Mouse (Mus musculus): ENCODE data around the gene Tppp2. TPM values are rescaled to one million over a fixed set of nuclear protein-coding genes. Genes with fewer than 3 reads are reported as not detected.

Gene Tppp2
- polyA plus RNA-seq, 1 experiment, result not detected

GRCm38 (mm10) chr14:51893094-51893794 is 25.0 kb upstream of the Tppp2 start:
- no peak for TF ChIP-seq POLR2A (IDR thresholded peaks at IDR 0.05; ENCODE audit: borderline replicate concordance, extremely low read depth, insufficient read depth, insufficient read length, poor library complexity, severe bottlenecking)
- no peak for DNase-seq (ENCODE audit: low read depth)

DNA sequence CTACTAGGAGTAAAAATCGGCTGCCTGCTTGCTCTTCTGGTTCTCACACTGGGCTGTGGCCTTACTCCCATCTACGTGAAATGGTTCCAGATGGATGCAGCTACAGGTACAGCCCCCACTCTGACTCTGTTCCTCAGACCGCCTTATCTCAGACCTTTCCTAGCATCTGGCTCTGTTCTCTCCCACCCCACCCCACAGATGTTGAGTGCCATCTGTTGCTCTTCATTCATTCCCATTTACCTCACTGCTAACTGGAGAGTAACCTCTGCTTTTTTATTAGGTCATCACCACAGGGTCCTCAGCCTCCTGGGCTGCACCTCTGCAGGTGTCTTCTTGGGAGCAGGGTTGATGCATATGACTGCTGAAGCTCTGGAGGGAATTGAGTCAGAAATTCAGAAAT is 24.4 kb upstream of the Tppp2 start:
- TF ChIP-seq CTCF (IDR thresholded peaks at IDR 0.05; ENCODE audit: borderline replicate concordance, extremely low read depth, insufficient read depth, insufficient read length), result no peak
- TF ChIP-seq POLR2A (IDR thresholded peaks at IDR 0.05; ENCODE audit: borderline replicate concordance, extremely low read depth, insufficient read depth, insufficient read length, poor library complexity, severe bottlenecking), result no peak
- DNase-seq (ENCODE audit: low read depth), result no peak

- TF ChIP-seq CTCF (IDR thresholded peaks at IDR 0.05; ENCODE audit: borderline replicate concordance, extremely low read depth, insufficient read depth, insufficient read length), result no peak
- no peak for TF ChIP-seq POLR2A (IDR thresholded peaks at IDR 0.05; ENCODE audit: borderline replicate concordance, extremely low read depth, insufficient read depth, insufficient read length, poor library complexity, severe bottlenecking)
- no peak for DNase-seq (ENCODE audit: low read depth)
These were observed 23.2 kb upstream of the Tppp2 start for GRCm38 (mm10) chr14:51895071-51895470.

DNA sequence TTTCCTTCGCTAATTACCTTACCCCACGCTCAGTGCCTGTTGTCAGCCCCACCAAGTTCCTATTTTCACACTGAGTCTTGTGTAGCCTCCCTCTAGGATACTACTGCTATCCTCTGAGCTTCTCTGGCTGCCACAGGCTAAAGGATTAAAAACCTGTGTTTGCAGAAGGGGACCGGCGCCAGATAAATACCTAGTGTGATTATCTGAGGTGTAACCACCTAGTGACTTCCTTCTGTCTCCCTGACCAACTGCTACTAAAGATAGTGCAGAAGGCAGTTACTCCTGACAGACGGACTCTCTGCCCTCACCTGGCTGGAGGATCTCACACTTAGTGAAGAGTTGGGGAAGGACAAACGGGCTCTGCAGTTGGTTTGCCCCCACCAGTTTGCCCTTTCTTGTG is 22.2 kb upstream of the Tppp2 start:
- TF ChIP-seq CTCF (IDR thresholded peaks at IDR 0.05; ENCODE audit: borderline replicate concordance, extremely low read depth, insufficient read depth, insufficient read length), result no peak
- no peak for DNase-seq (ENCODE audit: low read depth)

- TF ChIP-seq POLR2A (IDR thresholded peaks at IDR 0.05; ENCODE audit: borderline replicate concordance, extremely low read depth, insufficient read depth, insufficient read length, poor library complexity, severe bottlenecking), result no peak
- TF ChIP-seq CTCF (IDR thresholded peaks at IDR 0.05; ENCODE audit: borderline replicate concordance, extremely low read depth, insufficient read depth, insufficient read length), result no peak
- no peak for DNase-seq (ENCODE audit: low read depth)
These were observed 21.6 kb upstream of the Tppp2 start for GRCm38 (mm10) chr14:51896539-51897170.

DNA sequence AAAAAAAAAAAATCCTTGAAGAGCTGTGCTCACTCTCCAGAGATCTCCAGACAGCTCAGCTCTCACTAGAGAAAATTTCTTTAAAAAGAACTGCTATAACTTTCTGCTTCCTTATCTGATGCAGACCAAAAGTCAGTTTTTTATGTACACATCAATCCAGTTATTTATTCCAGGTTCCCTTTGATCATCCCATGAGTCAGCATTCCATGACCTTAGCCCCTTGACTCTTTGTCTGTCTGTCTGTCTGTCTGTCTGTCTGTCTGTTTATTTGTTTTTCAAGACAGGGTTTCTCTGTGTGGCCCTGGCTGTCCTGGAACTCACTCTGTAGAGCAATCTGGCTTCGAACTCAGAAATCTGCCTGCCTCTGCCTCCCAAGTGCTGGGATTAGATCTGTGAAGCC is 18.9 kb upstream of the Tppp2 start:
- no peak for DNase-seq (ENCODE audit: low read depth)
- TF ChIP-seq CTCF (IDR thresholded peaks at IDR 0.05; ENCODE audit: borderline replicate concordance, extremely low read depth, insufficient read depth, insufficient read length) (no peak), POLR2A (IDR thresholded peaks at IDR 0.05; ENCODE audit: borderline replicate concordance, extremely low read depth, insufficient read depth, insufficient read length, poor library complexity, severe bottlenecking) (no peak)

DNA sequence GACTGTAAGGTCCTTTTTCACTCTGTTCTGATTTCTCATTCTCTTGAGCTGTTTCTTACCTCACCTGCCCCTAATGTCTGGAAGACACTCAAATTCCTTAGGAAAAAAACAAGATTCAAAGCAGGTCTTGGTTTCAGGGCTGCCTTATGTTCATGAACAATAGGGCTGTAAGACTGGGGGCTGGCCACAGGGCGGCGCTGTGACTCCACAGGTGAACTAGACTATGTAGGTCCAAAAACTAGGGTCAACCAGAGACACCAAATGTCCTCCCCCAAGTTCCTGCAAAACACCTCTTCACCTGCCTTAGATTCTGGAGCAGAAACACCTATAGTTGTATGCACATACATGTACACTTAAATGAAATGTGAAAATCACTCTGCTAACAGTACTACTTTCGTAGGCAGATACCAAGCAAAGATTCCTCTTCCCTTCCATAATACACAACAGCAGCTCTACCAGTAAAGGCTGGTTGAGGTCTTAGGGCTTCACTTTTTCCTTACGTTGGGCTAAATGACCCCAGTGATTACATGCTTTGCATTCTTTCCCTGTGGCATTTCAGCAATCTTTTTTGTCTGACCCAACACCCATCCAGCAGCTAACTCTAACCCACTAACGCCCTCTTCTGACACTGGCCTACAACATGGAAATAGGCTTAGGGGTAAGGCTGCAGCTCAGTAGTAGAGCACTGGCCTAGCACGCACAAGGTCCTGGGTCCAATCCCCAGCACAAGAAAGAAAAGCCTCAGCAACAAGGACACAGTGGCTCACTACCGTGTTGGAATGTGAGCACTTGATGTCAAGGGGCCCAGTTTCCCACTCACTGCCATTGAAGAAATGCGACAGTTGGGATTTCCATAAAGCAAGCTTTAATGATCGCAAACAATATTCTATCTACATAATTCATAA is 15.2 kb upstream of the Tppp2 start:
- TF ChIP-seq POLR2A (IDR thresholded peaks at IDR 0.05; ENCODE audit: borderline replicate concordance, extremely low read depth, insufficient read depth, insufficient read length, poor library complexity, severe bottlenecking) (no peak), CTCF (IDR thresholded peaks at IDR 0.05; ENCODE audit: borderline replicate concordance, extremely low read depth, insufficient read depth, insufficient read length) (peak; percentile 91)
- DNase-seq (ENCODE audit: low read depth), result peak; percentile 86

DNA sequence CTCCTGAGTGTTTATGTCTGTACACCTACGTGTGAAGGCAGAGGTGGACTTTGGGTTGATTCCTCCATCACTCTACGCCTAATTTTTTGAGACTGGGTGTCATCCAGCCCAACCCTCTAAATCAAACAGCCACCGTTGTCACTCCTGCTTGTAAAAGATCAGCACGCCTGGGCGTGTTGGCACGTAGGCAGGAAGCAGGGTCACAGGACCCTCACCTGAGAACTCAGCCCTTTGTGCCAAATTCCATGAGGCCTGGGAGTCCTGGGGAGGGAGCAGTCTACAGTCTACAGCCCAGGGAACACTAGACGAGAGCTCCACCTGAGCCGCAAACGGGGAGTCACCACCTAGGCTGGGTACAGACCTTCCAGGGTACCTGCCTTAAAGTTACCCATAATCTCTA is 14.4 kb upstream of the Tppp2 start:
- TF ChIP-seq POLR2A (IDR thresholded peaks at IDR 0.05; ENCODE audit: borderline replicate concordance, extremely low read depth, insufficient read depth, insufficient read length, poor library complexity, severe bottlenecking) (no peak), CTCF (IDR thresholded peaks at IDR 0.05; ENCODE audit: borderline replicate concordance, extremely low read depth, insufficient read depth, insufficient read length) (no peak)
- DNase-seq (ENCODE audit: low read depth), result no peak

DNA sequence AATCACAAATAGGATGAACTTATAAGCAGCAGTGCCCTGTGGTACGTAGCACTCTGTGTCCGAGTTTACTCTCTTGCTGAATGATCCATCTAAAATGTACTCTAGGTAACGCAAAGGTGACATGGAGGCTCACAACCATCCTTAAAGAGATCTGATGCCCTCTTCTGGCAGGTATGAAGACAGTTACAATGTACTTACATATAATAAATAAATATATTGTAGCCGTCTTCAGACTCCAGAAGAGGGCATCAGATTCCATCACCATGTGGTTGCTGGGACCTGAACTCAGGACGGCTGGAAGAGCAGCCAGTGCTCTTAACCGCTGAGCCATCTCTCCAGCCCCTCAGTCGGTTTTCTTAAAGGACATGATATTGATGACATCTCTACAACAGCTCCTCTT is 13.5 kb upstream of the Tppp2 start:
- TF ChIP-seq CTCF (IDR thresholded peaks at IDR 0.05; ENCODE audit: borderline replicate concordance, extremely low read depth, insufficient read depth, insufficient read length), result no peak
- no peak for TF ChIP-seq POLR2A (IDR thresholded peaks at IDR 0.05; ENCODE audit: borderline replicate concordance, extremely low read depth, insufficient read depth, insufficient read length, poor library complexity, severe bottlenecking)
- DNase-seq (ENCODE audit: low read depth), result peak; percentile 47

DNA sequence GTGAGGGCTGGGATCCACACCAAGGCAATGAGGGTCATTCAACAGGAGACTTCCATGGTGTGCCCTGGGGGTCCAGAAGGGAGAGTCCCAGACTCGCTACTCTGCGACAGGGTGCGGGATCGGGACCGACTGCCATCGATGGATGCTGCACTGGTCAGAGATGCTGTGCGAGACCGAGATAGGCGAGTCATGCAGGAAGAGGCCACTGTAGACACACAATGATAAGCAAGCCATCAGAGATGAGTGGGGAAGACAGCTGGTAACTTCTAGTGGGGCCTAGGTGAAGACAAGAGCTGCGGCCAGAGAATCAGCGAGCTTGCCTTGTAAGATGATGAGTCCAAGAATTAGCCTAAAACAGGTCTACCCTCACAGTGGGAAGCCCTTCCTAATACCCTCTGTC is 12.1 kb upstream of the Tppp2 start:
- DNase-seq (ENCODE audit: low read depth), result no peak
- no peak for TF ChIP-seq CTCF (IDR thresholded peaks at IDR 0.05; ENCODE audit: borderline replicate concordance, extremely low read depth, insufficient read depth, insufficient read length)
- no peak for TF ChIP-seq POLR2A (IDR thresholded peaks at IDR 0.05; ENCODE audit: borderline replicate concordance, extremely low read depth, insufficient read depth, insufficient read length, poor library complexity, severe bottlenecking)

DNA sequence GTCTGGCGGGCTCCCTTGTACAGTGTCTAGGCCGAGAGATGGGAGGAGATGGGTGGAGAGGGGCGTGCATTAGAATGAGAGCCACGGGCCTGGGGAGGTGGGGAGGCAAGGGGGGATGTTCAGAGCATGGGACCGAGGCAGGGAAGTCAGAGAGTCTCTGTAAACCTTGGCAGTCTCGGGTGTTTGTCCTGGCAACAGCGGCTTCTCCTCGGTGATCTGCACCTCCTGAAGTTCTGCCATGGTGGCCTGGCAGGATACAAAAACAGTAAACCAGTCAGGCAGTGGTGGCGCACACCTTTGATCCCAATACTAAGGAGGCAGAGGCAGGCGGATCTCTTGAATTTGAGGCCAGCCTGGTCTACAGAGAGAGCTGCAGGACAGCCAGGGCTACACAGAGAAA is 6.9 kb upstream of the Tppp2 start:
- DNase-seq (ENCODE audit: low read depth), result no peak
- TF ChIP-seq POLR2A (IDR thresholded peaks at IDR 0.05; ENCODE audit: borderline replicate concordance, extremely low read depth, insufficient read depth, insufficient read length, poor library complexity, severe bottlenecking) (no peak), CTCF (IDR thresholded peaks at IDR 0.05; ENCODE audit: borderline replicate concordance, extremely low read depth, insufficient read depth, insufficient read length) (no peak)

Data from brain, embryonic 14.5 days (tissue).